Mouse (Mus musculus) heart, adult 18-20 months (tissue): ENCODE data around the gene Tmem41b. TPM values are rescaled to one million over a fixed set of nuclear protein-coding genes. Genes with fewer than 3 reads are reported as not detected.
A peak's percentile ranks its signal among the peaks of the same experiment; 100 is the strongest.
"Not testable (repeated sequence)": the region's sequence is repeated elsewhere in the genome, so short reads cannot be mapped to it uniquely, and the experiment has no call there.

ENCODE experiments used
- DNase-seq, 2 experiments: peaks; one replicate each; pipeline ENCODE4 v3.0.0; 2021 to 2022; ENCODE audit warnings: mixed read lengths in 1 of 2
- long read RNA-seq, 2 experiments: library from polyadenylated mRNA; stranded (forward); transcript quantifications; one replicate each; pipeline ENCODE4 v2.0.0; 2021
- total RNA-seq, 2 experiments: library from RNA; stranded (reverse); gene quantifications; 2 replicates each; pipeline ENCODE4 v1.2.3; 2021

Tmem41b gene
- 10 to 100 TPM; 43.4 to 54.7 TPM for total RNA-seq
- long read RNA-seq, experiment 1, transcript Tmem41b-201 (7 exons, 3,840 nt) = major isoform, 31 of 34 reads
- long read RNA-seq, experiment 1, partial matches to known transcripts = 0 of 34 reads
- long read RNA-seq, experiment 1, other reads (novel, unspliced or antisense) = 3 of 34 reads
- long read RNA-seq, experiment 2, transcript Tmem41b-201 (7 exons, 3,840 nt) = major isoform, 20 of 20 reads
- long read RNA-seq, experiment 2, partial matches to known transcripts = 0 of 20 reads
- long read RNA-seq, experiment 2, other reads (novel, unspliced or antisense) = 0 of 20 reads

DNA sequence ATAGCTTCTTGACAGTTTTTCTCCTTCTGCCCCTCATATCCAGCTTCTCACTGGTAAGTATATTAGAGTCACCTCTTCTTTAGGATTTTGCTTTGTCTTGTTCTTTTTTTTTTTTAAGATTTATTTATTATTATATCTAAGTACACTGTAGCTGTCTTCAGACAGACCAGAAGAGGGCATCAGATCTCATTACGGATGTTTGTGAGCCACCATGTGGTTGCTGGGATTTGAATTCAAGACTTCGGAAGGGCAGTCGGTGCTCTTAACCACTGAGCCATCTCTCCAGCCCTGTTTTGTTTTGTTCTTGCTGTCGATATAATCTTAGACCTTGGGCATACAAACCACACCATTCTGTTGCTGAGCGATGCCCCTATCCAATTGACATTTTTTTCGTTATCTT lies at the start of gene Tmem41b:
Gene Tmem41b, minus strand, starts transcription at position 155 of the 400 bp plus-strand sequence.
- peak; percentile 35 to 46 for DNase-seq

GRCm38 (mm10) chr7:110030342-110030741 lies 43.6 kb upstream of the Tmem41b start:
- no peak for DNase-seq

- DNase-seq = no peak
Observed at GRCm38 (mm10) chr7:110028826-110029225, 42.1 kb upstream of the Tmem41b start.

- DNase-seq = no peak
Observed at GRCm38 (mm10) chr7:110026594-110026993, 39.9 kb upstream of the Tmem41b start.

DNA sequence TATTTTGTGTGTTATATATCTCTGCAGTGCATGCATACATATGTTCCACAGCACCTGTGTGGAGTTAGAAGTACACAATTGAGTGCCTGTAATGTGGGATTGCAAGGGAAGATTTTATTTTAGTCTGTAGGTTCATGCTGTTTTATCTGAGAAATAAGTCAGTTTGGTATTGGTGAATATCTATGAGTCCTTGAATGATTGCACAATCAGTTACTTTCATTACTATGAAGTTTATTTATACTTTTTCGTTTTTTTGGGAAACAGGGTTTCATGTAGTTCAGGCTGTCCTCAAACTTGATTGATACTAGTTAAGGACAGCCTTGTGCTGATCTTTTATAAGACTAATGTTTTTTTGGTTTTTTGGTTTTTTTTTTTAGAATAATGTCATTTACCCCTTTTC lies 36.8 kb upstream of the Tmem41b start:
- DNase-seq = no peak

DNA sequence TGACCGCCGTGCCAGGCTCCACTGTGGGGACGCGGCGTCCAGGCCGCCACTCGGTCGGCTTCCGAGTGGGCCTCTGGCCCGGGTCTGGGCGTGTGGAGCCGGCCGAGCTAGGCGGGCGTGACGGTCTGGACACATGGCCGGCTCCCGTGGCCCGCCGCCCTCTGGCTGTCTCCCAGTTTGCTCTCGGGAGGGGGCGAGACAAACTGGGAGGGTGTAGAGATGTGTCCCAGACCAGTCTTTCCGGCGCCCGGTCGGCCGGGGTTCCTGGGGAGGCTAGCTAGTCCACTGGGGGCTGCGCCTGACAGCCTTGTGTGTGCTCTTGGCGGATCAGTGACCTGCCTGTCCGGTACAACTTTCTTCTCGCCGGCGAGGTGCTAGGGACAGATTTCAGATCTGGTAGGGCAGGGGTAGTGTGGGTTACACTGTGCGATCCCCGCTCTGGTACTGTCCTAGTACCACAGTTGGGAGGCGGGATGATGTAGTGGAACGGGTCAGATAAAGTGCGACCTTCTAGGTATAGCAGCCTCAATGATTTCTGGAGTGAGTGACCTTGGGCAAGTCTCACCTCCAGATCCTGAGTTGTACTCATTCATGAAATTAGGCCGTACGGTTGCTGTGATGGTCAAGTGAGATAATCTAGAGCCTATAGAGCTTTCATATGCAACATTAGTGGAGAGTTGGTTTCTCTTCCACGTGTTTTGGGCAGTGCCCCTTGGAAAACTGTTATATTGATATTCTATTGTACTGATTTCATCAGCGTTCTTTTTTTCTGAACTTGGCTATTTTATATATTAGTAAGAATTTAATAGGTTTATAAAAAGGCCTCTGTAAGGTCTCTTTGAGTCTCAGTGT lies 32.1 kb upstream of the Tmem41b start:
- DNase-seq = peak; percentile 70 to 74

- peak; percentile 96 for DNase-seq
Observed at GRCm38 (mm10) chr7:110018117-110018630, 31.4 kb upstream of the Tmem41b start, which contains the start of gene Ipo7. TSS of gene Ipo7 (plus strand) at chr7:110018274.

- no peak for DNase-seq
Observed at GRCm38 (mm10) chr7:110014272-110014671, 27.5 kb upstream of the Tmem41b start.

GRCm38 (mm10) chr7:110011417-110011816 lies 24.7 kb upstream of the Tmem41b start:
- no peak for DNase-seq

DNA sequence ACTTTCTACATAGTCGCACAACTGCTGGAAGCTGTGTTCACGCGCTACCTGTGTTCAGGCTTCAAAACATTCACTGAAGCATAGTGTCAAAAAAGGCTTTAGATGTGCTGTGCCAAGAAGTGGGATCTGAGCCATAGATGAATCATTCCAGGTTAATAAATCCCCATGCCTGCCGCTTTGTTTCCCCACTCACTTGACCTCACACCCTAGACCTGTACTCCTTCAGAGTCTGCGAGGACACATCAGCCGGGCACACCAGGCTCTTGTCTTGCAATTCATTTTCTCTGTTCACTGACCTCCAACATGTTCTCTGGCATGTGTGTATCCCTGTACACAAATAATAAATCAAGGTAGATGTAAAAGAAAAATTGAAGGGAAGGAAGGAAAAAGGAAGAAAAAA lies 22.4 kb upstream of the Tmem41b start:
- no peak for DNase-seq

DNA sequence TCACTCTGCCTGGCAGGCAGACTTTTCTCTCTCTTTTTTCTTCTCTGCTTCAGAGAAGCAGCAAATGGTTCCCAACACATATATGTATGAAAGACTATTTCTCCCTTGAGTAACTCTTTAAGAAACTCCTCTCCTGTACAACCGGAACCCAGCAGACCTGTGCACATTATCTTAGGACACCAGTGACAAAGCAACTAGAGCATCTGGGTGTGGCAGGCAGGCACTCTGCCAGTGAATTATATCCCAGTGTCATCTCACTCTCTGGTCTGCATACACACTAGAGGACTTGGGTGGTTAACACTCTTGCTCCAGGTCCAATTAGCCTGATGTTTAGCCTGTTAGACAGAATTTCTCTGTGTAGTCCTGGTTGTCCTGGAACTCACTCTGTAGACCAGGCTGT lies 21.8 kb upstream of the Tmem41b start:
- DNase-seq = no peak

DNA sequence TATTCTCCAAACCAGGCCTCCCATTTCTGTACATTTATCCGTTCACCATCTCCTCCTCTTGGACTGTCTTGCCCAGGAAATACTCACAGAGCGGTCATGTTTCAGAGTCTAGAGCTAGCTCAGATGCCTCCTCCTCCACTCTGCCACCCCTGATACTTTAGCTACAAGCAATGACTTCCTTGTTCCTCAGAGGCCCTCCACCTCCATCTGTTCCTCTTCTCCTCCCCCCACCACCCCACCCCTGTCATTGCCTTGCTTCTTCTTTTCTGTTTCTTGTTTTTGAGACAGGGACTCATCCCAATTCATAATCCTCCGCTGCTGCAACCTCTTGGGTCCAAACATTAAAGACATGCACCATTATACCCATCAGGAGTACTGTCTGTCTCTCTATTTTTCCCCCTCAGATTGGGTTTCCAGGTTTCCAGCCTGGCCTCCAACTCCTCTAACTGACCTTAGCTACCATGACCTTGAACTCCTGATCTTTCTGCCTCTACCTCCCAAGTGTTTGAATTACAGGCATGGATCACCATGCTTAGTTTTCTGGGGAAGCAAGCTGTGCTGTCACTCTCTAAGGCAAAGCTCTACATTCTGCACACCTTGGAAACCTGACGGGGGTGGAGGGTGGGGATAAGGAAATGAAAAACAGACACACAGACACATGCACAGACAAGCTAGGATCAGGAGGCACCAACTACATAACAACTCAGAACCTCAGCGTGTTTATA lies 19.9 kb upstream of the Tmem41b start:
- DNase-seq = peak in 1 of 2 experiments; percentile 11

GRCm38 (mm10) chr7:110005976-110006375 lies 19.2 kb upstream of the Tmem41b start:
- DNase-seq = no peak

DNA sequence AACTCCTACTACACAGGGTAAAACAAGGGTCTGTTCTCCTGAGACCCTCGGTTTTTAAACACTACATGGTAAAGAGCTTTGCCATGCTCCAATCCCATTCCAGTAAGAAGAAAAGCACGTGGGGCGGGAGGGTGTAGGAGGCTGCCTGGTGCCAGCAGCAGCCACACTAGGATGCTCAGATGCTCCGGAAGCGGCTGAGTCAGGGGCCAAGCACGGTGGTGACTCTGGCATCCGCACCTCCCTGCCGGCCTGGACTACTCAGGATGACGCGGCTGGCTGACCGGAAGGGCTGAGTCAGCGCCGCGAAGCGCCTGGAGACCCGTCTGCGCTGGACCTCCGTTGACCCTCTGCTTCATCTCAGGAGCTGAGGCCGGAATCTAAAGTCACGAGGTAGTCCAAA lies 16.2 kb upstream of the Tmem41b start:
- DNase-seq = peak; percentile 42 to 64

- peak in 1 of 2 experiments; percentile 9 for DNase-seq
Observed at GRCm38 (mm10) chr7:110002092-110002491, 15.4 kb upstream of the Tmem41b start.

DNA sequence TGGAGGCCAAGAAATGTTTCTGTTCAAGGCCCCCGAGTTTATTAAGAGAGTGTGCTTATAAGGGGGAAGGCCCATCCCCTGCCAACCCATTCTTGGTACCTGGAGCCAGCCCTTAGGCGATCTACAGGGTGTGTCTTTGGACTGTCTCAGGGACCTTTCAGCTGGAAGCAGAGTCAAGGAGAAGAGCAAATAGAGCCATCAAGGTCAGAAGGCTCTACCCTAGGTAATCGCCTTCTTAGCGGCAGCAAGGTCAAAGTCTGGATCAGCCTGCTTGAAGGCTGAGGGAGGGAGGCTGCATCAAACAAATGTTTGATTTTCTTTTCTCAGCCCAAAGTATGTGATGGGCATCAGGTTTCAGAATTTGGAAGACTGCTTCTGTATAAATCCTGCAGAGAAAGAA lies 11.7 kb upstream of the Tmem41b start:
- no peak for DNase-seq

DNA sequence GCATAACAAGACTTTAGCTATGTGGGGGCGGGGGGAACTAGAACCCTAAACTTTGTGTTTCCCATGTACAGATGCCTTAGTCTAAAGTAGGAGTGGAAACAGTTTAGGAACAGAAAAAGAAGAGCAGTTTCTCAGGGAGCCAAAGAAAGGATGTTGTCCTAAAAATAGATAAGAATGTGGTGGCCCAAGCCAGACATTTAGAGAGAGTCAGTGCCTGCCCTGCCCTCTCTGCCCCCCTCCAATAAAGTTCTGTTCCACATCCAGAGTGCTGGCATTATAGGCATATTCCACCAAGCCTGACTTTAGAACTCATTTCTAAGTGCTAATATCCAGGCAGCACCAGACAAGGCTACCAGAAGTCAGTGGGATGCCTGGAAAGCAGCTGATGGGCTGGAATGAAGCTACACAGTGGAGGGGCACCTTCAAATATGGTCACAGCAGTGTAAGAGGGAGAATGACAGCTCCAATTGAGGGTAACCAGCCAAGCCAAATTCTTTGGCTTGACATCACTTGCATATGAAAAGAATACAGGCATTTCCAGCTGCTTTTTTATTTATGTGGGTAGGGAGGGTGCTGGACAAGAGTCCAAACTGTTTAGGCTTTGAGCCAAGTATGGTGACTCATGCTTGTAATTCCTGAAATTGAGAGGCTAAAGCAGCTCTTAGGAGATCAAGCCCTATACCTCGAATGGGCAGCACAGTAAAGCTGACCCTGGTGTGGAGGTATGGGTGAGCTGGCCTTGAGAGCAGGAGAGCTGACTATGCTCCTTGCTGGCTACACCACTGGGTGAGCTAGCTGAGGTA lies 6.6 kb upstream of the Tmem41b start:
- peak; percentile 76 to 80 for DNase-seq

DNA sequence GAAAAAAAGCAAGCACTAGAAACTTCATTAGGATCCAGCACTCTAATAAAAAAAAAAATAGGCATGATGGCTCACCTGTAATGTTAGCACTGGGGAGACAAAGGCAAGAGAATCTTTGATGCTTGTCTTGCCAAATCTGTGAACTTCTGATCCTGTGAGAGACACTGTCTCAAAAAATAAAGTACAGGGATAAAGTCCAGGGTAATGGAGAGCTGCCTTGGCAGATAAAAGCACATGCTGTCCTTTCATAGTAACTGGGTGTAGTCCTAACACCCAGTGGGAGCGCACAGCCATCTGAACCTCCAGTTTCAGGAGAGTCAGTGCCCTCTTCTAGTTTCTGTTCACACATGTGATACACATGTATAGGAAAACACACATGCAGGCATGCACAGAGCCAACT lies 4.6 kb upstream of the Tmem41b start:
- no peak for DNase-seq

- peak; percentile 99 for DNase-seq
Observed at GRCm38 (mm10) chr7:109986133-109986669, 528 bp downstream of the Tmem41b start.

- no peak for DNase-seq
Observed at GRCm38 (mm10) chr7:109985661-109986132, 1.0 kb downstream of the Tmem41b start.

DNA sequence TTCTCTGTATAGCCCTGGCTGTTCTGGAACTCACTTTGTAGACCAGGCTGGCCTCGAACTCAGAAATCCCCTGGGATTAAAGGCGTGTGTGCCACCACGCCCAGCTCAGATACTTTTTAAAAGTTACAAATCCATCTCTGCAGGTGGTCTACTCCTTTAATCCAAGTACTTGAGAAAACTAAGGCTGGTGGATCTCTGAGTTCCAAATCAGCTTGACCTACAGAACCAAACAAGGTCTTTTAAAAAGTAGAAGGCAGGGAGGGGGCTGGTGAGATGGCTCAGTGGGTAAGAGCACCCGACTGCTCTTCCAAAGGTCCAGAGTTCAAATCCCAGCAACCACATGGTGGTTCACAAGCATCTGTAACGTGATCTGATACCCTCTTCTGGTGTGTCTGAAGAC lies 2.1 kb downstream of the Tmem41b start:
- DNase-seq = not testable (repeated sequence)
